Mouse (Mus musculus) heart, adult 11 months (tissue): ENCODE data around the gene H2al2a.
A peak's percentile ranks its signal among the peaks of the same experiment; 100 is the strongest.

ENCODE experiments used
- DNase-seq: peaks from one replicate; pipeline ENCODE4 v3.0.0; 2022

The H2al2a gene

DNA sequence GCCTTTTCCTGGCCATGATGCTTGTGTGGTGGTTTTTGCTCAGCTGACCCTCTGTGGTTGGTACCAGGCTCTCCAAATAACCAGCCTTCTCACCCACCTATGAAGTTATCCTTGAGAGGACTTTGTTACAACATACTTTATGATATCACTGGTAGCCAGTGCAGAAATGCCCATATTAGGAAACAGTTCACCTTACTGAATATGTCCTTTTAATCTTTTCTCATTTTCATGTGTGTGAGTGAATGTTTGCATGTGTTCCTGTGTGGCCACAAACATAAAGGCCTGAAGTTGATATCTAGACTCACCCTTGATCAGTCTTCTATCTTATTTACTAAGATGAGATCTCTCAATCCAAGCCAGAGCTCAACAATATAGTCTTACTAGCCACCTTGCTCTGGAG lies at the start of gene H2al2a:
Gene H2al2a (minus strand): TSS at position 101 of the 400 bp plus-strand sequence.
- no peak for DNase-seq

- DNase-seq: no peak
These were observed 49.4 kb upstream of the H2al2a start for GRCm38 (mm10) chr2:18046186-18046585.

- DNase-seq: peak; percentile 73
These were observed 49.0 kb upstream of the H2al2a start for GRCm38 (mm10) chr2:18045781-18046181.

- peak; percentile 0 for DNase-seq
These were observed 48.5 kb upstream of the H2al2a start for GRCm38 (mm10) chr2:18045143-18045780.

DNA sequence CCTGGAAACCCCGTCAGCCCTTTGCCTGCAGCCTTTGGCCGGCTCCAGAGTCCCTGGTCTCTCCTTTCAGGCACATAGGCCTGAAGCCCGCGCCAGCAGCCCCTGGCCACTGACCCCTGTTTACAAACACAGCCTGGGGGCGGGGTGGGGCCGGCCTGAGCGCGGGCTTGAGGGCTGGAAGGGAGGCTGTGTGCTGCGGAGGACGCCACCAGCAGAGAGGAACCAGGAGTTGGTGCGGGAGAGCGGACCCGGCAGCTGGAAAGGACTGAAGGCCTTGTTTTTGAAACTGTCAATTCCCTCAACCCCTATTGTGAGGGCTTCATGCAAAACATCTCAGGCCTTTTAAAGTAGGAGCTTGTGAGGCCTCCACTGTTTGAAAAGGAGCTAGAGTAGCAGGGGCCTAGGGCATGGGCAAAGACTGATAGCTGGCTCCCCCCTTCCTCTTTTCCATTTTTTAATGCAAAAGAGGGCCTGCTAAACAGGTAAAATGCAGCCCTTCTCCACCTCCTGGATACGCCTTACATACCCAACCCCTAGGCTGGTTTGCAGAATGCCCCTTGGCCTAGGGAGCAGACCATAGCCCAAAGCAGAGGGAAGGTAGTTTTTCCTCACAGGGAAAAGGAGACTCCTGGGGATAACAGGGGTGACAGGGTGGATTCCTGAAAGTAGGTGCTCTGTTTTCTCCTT lies 44.6 kb upstream of the H2al2a start:
- peak; percentile 74 for DNase-seq

DNA sequence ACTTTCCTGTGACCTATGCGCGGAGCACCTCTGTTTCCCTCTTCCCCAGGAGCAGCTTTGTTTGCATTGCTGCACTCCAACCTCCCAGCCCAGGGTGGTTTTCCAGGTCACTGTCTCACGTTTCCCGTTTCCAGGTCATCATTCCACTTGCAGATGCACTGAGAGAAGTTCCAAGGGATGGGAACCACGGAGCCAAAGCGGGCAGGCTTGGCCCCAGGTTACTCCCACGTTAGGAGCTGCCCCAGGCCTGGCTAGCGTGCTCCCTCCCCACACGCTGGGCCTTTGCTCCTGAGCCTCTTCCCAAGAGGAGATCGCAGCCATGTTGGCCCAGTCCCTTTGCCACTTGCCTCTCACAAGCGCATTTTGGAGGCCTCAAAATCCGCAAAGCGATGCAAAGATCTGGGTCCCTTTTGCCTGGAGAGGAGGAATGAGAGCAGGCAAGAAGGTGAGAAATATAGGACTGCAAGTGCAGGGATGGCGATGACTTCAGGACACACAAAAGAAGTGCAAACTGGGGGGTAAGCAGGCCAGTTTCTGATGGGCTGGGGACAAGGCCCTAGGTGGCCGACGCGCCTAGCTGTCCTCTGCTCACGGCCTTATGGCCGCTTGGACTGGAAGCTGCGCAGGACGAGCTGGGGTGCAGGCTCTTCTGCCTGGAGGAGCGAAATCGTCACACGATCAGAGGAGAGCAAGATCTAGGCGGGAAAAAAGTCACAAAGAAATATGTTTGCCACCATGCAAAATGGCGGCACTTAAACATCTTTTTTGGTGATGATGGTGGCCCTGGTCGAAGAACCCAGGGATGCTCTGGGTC lies 43.8 kb upstream of the H2al2a start:
- DNase-seq: peak; percentile 80

GRCm38 (mm10) chr2:18039566-18040290 lies 43.0 kb upstream of the H2al2a start:
- peak; percentile 87 for DNase-seq

DNA sequence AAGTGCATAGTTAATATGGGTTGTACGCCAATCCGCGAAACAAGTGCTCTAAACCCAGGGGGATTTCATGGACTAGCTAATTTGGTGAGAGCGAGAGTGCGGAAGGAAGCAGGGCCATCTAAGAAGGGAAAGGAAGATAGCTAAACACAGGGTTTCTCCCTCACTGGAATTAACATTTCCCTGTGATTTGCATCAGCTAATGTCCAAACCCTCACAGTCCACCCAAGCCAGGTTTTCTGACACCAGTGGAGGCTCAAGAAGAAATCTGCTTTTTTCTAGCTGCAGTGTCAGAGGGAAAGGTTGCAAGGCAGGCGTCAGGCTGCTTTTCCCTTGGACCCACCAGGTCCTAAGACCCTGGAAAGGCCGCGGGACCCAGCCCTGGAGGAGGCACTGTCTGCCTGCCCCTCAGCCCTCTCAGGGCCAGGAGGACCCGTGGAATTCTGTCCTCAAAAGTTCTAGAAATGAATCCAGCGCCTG lies 42.2 kb upstream of the H2al2a start:
- peak; percentile 64 for DNase-seq

GRCm38 (mm10) chr2:18038141-18038752 lies 41.5 kb upstream of the H2al2a start:
- DNase-seq: peak; percentile 51

- peak; percentile 28 for DNase-seq
These were observed 40.7 kb upstream of the H2al2a start, which contains the start of gene A930004D18Rik for GRCm38 (mm10) chr2:18037491-18037890. Gene A930004D18Rik (minus strand): TSS chr2:18037737.

DNA sequence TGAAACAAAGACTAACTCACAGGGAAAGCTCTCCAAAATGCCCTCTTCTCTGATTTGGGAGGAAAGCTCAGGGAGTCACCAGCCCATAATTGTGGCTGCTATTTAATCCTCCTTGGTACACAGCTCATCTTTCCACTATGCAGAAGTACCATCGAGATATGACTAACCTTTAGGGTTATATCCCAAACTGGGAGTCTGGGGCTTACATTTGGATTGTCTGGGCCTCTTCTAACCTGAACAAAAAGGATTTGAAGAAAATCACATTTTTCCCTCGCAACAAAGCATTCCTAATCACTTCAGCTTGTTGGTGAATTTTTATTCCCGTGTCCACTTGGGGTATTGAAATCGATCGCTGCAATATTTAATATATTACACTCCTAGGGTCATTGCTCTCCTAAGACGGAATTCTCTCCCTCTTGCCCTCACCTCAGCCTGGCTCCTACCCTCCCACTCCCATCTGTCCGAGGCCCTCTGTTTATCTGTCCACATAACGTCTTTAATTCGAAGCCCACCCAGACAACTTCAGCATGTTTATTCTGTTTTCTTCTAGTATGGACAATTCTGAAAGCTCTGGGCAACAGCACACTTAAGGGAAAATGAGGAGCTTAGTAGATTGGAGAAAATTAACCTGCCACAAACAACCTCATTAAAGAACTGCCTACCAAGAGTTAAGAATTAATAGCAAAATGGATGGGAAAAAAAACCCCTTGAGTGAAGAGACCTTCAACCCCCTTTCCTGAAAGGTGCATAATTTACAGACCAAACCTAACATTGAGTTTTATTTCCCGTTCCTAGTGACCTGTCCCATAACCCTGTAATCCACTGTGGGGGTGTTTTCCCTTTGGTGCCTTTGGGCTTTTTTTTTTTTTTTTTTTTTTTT lies 37.9 kb upstream of the H2al2a start:
- DNase-seq: peak; percentile 85

GRCm38 (mm10) chr2:18033166-18034108 lies 36.7 kb upstream of the H2al2a start:
- peak; percentile 62 for DNase-seq

DNA sequence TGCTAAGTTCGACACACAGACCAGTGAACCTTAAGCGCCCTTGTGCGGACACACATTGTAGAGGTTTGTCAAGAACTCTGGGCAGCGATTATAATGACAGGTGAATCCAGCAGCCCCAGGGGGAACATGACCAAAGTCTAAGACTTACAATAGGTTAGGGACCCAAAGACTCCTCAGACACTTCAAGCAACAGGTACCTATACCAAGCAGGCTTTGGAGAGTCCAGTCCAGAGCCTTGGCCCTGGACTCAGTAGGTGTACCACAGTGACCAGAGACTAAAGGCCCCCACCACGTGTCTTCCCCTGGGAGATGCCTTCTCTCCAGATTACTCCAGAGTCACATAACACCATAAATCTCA lies 35.8 kb upstream of the H2al2a start:
- no peak for DNase-seq

- DNase-seq: peak; percentile 93
These were observed 35.2 kb upstream of the H2al2a start for GRCm38 (mm10) chr2:18031831-18032537.

DNA sequence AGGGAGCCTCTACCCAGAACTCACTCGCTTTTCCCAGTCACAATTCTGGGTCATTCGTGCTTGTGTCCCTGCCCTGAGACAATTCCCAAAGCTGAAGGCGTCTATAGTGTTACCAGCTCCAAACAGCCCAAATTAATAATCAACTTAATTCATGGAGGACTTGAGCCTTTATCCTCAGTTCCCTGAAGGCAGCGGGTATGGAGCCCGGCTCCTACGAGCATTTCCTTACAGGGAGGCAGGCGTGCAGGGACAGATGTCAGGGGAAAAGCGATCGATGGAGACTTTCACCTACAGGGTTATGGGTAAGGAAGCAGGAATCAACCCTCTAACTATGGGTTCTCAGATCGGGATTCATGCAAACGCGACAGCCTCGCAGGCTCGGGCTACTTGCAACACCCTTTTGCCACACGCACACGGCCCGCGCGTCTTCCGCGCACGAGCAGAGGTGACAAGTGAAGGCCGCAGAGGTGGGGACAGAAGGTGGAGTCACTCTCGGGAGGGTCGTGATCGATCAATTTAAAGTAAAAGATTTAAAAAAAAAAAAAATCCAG lies 34.6 kb upstream of the H2al2a start:
- DNase-seq: peak; percentile 91

- peak; percentile 73 for DNase-seq
These were observed 33.8 kb upstream of the H2al2a start for GRCm38 (mm10) chr2:18030581-18030980.

GRCm38 (mm10) chr2:18029656-18030055 lies 32.9 kb upstream of the H2al2a start:
- peak; percentile 45 for DNase-seq

- DNase-seq: peak; percentile 99
These were observed 31.6 kb upstream of the H2al2a start for GRCm38 (mm10) chr2:18028140-18029021.
